Mouse (Mus musculus) hindbrain, embryonic 14.5 days (tissue): ENCODE measurements around the gene Bglap2. TPM values are rescaled to one million over a fixed set of nuclear protein-coding genes. Genes with fewer than 3 reads are reported as not detected.
"Not testable (repeated sequence)": the region's sequence is repeated elsewhere in the genome, so short reads cannot be mapped to it uniquely, and the experiment has no call there.

Source experiments
- ATAC-seq: fragments of 200-750 bp; cut with Nextera tagmentation; 2 replicates; pipeline ENCODE4 v1.8.0; 2017; ENCODE audit warnings: moderate number of reproducible peaks, mild to moderate bottlenecking, moderate TSS enrichment, moderate library complexity; ENCODE audit not compliant: low FRiP score
- DNase-seq: peaks from one replicate; pipeline ENCODE4 v3.0.0-alpha.2; 2015; ENCODE audit warnings: low spot score
- H3K27ac ChIP-seq: fragments of 300-500 bp; sonication (generic); 2 replicates; pipeline ENCODE4 v1.5.1; 2014; ENCODE audit warnings: mild to moderate bottlenecking, moderate library complexity
- H3K27me3 ChIP-seq: fragments of 300-500 bp; sonication (generic); 2 replicates; pipeline ENCODE4 v1.6.1; 2014; ENCODE audit warnings: mild to moderate bottlenecking, low read length, mixed read lengths; ENCODE audit not compliant: control insufficient read depth, insufficient read depth
- H3K36me3 ChIP-seq: fragments of 300-500 bp; sonication (generic); replicated peaks from 2 replicates; pipeline ENCODE4 v1.6.1; 2014; ENCODE audit not compliant: control insufficient read depth, insufficient read depth
- H3K4me1 ChIP-seq: fragments of 300-500 bp; sonication (generic); replicated peaks from 2 replicates; pipeline ENCODE4 v1.6.1; 2014; ENCODE audit warnings: antibody characterized with exemption, low read length, mixed read lengths; ENCODE audit not compliant: control insufficient read depth, insufficient read depth
- H3K4me2 ChIP-seq: fragments of 300-500 bp; sonication (generic); replicated peaks from 2 replicates; pipeline ENCODE4 v1.6.1; 2014; ENCODE audit warnings: mild to moderate bottlenecking, moderate library complexity
- H3K4me3 ChIP-seq: fragments of 300-500 bp; sonication (generic); replicated peaks from 2 replicates; pipeline ENCODE4 v1.5.1; 2014; ENCODE audit warnings: mild to moderate bottlenecking, low read length
- H3K9ac ChIP-seq: fragments of 300-500 bp; sonication (generic); 2 replicates; pipeline ENCODE4 v1.6.1; 2014
- H3K9me3 ChIP-seq: fragments of 300-500 bp; sonication (generic); 2 replicates; pipeline ENCODE4 v1.6.1; 2016; ENCODE audit warnings: low read length; ENCODE audit not compliant: control insufficient read depth
- WGBS: fragments of 180-500 bp; shearing (Covaris S2); extraction: QIAGEN DNeasy Blood & Tissue Kit; methylation state at CpG from one replicate; pipeline ENCODE4 v1.1.7; 2014; 5-methylcytosine and 5-hydroxymethylcytosine counted together
- polyA plus RNA-seq: library from polyadenylated mRNA; unstranded; fragments of >200 nt; fragmentation: Nextera tagmentation; extraction: Ambion mirVana; gene quantifications from 2 replicates; pipeline ENCODE4 v1.2.1, GENCODE M21; 2014

Bglap2 gene
- polyA plus RNA-seq, 1 experiment from 2014 or later, result not detected

DNA sequence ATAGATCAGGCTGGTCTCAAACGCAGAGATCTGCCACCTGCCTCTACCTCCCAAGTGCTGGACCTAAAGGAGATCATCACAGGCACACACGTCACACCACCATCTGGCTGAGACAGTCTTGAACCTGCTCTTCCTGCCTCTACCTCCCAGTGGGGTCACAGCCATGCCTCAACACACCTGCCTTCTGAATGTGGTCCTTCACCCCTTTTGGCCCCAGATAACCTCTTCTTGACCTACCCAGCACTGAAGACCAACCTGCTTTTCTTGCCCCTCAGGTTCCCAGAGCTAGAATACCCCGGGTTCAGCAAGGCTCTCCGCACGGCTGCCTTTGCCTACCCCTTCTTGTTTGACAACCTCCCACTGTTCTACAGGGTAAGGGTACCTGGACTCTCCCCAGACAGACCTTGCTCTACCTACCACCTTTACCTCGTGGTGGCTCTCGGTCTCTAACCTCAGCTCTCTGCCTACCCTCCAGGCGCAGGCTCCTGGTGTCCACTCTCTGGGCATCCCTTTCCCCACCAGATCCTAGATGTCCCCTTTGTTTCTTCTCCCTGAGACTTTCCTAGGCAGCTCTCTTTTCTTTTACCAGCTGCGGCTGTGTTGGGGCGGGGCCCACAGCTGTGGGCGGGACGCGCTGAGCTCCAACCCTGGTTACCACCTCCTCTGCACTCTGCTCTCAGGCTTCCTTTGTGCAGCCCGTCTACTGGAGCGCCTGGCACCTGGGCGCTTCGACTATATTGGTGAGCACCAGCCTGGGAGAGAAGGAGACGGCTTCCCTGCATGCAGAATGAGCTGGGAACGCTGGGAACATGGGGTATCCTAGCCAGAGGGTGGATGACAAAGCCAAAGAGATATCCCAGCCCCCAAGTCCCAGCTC, 2.5 kb downstream of the Bglap2 start:
- H3K9ac ChIP-seq, result peak overlapping the region; percentile 36; the same call in 1 of the 2 replicates
- 12% methylated on average over 16 of the region's 19 CpGs for WGBS

DNA sequence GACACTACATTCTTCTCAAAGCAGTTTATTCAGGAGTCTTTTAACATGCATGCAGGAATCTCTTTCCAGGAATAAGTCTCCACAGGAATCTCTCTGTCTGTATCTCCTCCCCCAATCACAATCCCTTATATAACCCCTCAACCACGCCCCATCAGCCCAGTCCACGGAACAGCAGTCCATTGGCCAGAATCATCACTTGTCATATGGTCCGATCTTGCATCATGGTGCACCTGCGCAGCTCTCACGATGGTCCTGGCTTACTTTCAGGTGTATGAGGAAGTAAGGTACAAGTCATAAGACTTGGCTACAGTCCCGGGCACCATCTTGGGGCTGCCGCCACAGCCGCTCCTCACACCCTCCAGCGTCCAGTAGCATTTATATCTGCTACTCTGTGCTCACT, 5.9 kb downstream of the Bglap2 start, which contains the start of gene Bglap3:
Gene Bglap3, minus strand, starts transcription at position 101 of the 400 bp plus-strand sequence.
- 93% methylated on average over 9 of the region's 9 CpGs for WGBS
- H3K27ac ChIP-seq, H3K36me3 ChIP-seq, H3K9me3 ChIP-seq, H3K4me2 ChIP-seq, H3K4me3 ChIP-seq, H3K9ac ChIP-seq, ATAC-seq, H3K4me1 ChIP-seq, H3K27me3 ChIP-seq, DNase-seq: not testable (repeated sequence)

More for the DNA sequence above, 2.5 kb downstream of the Bglap2 start:
- H3K4me1 ChIP-seq, H3K36me3 ChIP-seq, H3K27me3 ChIP-seq, H3K4me3 ChIP-seq, H3K9me3 ChIP-seq: not testable (repeated sequence)
- ATAC-seq (peak; percentile 88), DNase-seq (peak; percentile 29)
- H3K4me2 ChIP-seq, result peak overlapping the region; percentile 40
- H3K27ac ChIP-seq, result peak overlapping the region; percentile 55; the same call in 1 of the 2 replicates

- H3K4me1 ChIP-seq, H3K4me2 ChIP-seq, H3K9me3 ChIP-seq, ATAC-seq, DNase-seq, H3K27ac ChIP-seq, H3K4me3 ChIP-seq, H3K9ac ChIP-seq, H3K27me3 ChIP-seq, H3K36me3 ChIP-seq: not testable (repeated sequence)
- WGBS, result 92% methylated on average over 7 of the region's 7 CpGs
These were observed 10.0 kb downstream of the Bglap2 start for GRCm38 (mm10) chr3:88368511-88368910.

GRCm38 (mm10) chr3:88367517-88367916, 11.0 kb downstream of the Bglap2 start:
- not testable (repeated sequence) for H3K4me2 ChIP-seq, H3K27me3 ChIP-seq, H3K4me1 ChIP-seq, H3K4me3 ChIP-seq, H3K27ac ChIP-seq, H3K9ac ChIP-seq, H3K9me3 ChIP-seq, DNase-seq
- WGBS, result 49% methylated on average over 3 of the region's 7 CpGs
- ATAC-seq, result peak; percentile 18; the same call in 1 of the 2 replicates
- peaks cover 12% of the 10 kb centered on the region for H3K36me3 ChIP-seq

DNA sequence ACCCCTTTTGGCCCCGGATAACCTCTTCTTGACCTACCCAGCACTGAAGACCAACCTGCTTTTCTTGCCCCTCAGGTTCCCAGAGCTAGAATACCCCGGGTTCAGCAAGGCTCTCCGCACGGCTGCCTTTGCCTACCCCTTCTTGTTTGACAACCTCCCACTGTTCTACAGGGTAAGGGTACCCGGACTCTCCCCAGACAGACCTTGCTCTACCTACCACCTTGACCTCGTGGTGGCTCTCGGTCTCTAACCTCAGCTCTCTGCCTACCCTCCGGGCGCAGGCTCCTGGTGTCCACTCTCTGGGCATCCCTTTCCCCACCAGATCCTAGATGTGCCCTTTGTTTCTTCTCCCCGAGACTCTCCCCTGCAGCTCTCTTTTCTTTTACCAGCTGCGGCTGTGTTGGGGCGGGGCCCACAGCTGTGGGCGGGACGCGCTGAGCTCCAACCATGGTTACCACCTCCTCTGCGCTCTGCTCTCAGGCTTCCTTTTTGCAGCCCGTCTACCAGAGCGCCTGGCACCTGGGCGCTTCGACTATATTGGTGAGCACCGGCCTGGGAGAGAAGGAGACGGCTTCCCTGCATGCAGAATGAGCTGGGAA, 11.6 kb downstream of the Bglap2 start:
- Histone ChIP-seq H3K27ac (peak overlapping the region; percentile 63), H3K4me3 (peak overlapping the region; percentile 21), H3K4me2 (peak overlapping the region; percentile 28), H3K36me3 (peaks cover 18% of the 10 kb centered on the region), H3K9ac (peak overlapping the region; percentile 16; the same call in 1 of the 2 replicates)
- H3K27me3 ChIP-seq, H3K9me3 ChIP-seq, H3K4me1 ChIP-seq, DNase-seq: not testable (repeated sequence)
- ATAC-seq, result peak; percentile 82
- under 1% methylated on average over 14 of the region's 22 CpGs for WGBS

- H3K4me2 ChIP-seq, result peak overlapping the region; percentile 21
- ATAC-seq, result no peak
- no peak overlapping the region for H3K9ac ChIP-seq
- no peaks in the 10 kb centered on the region for H3K4me1 ChIP-seq
- WGBS, result 37% methylated on average over 34 of the region's 34 CpGs
- H3K9me3 ChIP-seq, result peaks cover 7% of the 10 kb centered on the region; the same call in 1 of the 2 replicates
- H3K27me3 ChIP-seq, result peaks cover 4% of the 10 kb centered on the region; the same call in 1 of the 2 replicates
- H3K4me3 ChIP-seq, result no peak overlapping the region
- no peak overlapping the region for H3K27ac ChIP-seq
- no peak for DNase-seq
- peaks cover 29% of the 10 kb centered on the region for H3K36me3 ChIP-seq
These were observed 12.7 kb downstream of the Bglap2 start for GRCm38 (mm10) chr3:88365705-88366361.

GRCm38 (mm10) chr3:88364337-88364736, 14.2 kb downstream of the Bglap2 start, which contains the start of gene Paqr6:
Paqr6 (plus strand) TSS chr3:88364584.
- DNase-seq, result no peak

DNA sequence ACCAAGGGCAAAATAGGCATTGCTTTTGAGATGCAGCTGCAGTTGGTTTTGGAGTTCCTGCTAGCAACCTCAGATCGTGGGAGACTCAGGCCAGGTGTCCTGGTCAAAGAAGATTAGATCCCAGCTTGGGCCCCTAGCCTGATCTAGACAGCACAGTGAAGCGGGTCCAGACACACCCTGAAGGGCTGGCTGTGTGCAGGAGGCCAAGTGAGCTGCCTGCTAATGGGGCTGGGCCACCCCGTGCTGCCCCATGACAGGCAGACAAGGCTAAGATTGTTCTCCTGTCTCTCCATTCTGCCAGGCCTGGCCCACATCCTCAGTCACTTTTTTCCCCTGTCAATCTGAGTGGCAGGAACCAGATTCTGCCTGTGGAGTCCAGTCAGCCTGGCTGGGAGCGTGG, 14.8 kb downstream of the Bglap2 start:
- no peak for DNase-seq
- Histone ChIP-seq H3K4me3 (no peak overlapping the region), H3K36me3 (peaks cover 50% of the 10 kb centered on the region)

More at GRCm38 (mm10) chr3:88364337-88364736, 14.2 kb downstream of the Bglap2 start, which contains the start of gene Paqr6:
- H3K9ac ChIP-seq, result no peak within 1 kb of the TSS
- H3K27me3 ChIP-seq, result peaks cover 4% of the 10 kb centered on the region; the same call in 1 of the 2 replicates
- no peak within 1 kb of the TSS; the same call in 1 of the 2 replicates for H3K27ac ChIP-seq
- no peaks in the 10 kb centered on the region for H3K9me3 ChIP-seq
- WGBS, result 3% methylated on average over 16 of the region's 16 CpGs
- H3K4me3 ChIP-seq, result no peak within 1 kb of the TSS
- no peak within 1 kb of the TSS for H3K4me2 ChIP-seq
- no peaks in the 10 kb centered on the region for H3K4me1 ChIP-seq
- H3K36me3 ChIP-seq, result peaks cover 44% of the 10 kb centered on the region
- ATAC-seq, result no peak

More for the DNA sequence above, 14.8 kb downstream of the Bglap2 start:
- Histone ChIP-seq H3K9ac (no peak overlapping the region), H3K27me3 (peaks cover 4% of the 10 kb centered on the region; the same call in 1 of the 2 replicates), H3K4me1 (no peaks in the 10 kb centered on the region), H3K4me2 (no peak overlapping the region), H3K27ac (no peak overlapping the region; the same call in 1 of the 2 replicates), H3K9me3 (no peaks in the 10 kb centered on the region)
- no peak for ATAC-seq
- 59% methylated on average over 4 of the region's 4 CpGs for WGBS
